Mouse (Mus musculus) induced T-regulatory cell, adult 2 months (primary cell): ENCODE measurements at regions not wholly inside any gene's neighbourhood (a gene's known extent, or its start where the extent isn't known, plus 50 kb on each side); places are given as distances from the start of the nearest gene placed in this dataset.

Experiments
- DNase-seq: peaks from one replicate; pipeline ENCODE4 v3.0.0-alpha.2; 2012; ENCODE audit warnings: low read depth

DNA sequence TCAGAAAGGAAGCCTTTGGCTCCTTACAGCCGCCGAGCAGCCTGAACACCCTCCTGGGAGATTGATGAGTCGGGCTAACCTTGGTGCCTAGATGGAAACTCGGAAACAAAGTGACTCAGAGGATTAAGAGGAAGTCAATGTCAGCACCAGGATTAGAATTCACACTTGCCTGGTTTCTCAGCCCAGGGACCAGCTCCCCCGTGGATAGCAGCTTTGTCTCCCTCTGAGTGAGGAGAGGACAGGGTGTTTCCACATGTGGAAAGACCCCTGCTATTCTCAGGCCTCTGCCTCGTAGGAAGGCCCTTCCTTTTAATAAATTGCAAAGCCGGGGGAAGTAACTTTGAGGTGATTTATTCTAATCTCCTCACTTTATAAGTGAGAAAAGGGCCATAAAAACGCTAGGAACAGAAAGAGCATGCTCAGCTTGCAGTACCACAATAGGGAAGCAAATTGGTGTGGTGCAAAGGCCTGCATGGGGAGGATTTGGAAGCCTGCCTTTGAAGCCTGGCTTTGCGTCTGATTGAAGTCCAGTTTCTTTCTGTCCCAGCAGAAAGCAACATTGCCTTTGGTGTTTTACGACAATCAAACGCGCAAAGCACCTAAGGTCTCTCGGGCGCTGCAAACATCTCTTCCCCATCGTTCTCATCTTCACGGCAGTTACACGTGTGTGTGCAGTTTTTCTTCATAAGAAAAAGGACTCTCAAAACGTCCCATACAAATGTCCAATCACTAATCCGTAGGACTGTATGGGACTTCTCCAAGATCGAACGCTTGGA lies 242.8 kb downstream of the Ndfip2 start:
- DNase-seq, result no peak

DNA sequence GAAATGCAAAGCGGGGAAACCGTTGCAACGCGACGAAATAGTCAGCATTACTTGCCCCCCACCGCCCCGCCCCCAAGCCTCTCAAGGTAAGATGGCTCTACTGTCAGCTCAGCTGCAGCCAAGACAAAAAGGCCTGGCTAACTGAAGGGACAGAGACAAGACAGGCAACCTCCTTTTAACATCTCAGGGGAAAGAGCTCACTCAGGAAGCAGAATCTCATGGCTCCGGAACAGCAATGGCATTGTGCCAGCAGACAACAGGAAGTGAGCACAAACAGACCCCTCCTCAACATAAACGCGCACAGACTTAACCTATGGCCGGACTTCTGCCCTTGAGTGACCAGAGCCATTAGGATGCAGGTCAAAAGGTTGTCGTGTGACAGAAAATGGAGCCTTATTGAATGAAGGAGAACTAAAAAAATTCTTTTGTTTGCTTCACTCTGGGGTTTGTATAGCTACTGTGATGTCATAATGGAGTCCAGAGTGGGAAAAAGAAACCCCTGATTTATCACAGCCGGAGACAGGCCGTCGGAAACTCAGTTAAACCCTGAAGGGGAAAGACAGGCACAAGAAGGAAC lies 241.0 kb downstream of the Ndfip2 start:
- peak; percentile 4 for DNase-seq

DNA sequence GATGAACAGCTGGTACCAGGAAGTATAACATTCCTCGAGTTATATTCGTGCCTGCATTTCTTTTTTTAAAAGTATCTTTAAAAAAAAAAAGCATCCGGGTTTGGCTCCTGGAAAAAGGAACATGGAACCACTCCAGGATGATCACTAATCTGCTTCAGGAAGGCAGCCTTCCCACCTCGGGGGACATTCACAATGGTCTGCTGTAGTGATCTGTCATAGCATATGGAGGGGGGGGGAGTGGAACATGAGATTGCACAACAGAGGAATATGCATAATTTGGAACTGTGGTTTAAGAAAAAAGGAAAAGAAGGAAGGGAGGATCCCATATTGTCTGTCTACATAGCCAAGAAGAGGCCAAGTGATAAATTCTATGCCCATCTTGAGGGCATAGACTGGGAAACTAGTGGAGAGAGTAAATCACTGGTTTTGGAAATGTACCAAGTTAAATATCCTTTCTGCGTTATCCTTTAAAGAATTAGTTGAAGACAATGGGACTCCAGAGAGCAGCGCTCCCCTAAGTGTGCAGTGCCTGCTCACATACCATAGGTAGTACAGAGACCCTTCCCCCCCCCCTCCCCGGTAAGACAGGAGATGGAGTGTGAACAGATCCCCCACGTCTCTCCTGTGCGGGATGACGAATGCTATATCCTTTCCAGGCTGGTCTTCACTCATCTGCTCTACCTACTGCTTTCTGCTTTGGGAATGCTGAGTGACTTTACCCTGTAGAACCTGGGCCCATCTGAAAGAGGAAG lies 240.0 kb downstream of the Ndfip2 start:
- DNase-seq, result no peak

DNA sequence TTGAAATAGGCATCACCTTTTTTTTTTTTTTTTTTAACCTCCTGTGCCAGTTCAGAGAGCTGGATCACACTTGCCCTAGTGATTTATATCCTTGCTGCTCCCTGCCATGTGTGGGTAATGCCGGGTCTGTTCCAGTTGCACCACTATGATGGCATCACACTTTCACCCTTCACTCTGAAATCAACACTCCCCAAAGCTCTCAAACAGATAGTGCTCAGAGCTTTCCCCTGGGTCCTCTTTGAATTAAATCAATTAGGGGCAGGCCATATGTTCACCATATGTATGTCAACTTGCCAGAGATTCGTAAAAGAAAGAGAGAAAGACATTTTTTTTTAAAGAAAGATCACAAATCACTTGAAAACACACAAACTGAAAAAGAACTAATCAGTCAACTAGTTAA lies 236.8 kb downstream of the Ndfip2 start:
- DNase-seq, result no peak

GRCm38 (mm10) chr14:105494415-105494814 lies 236.0 kb downstream of the Ndfip2 start:
- DNase-seq, result no peak

GRCm38 (mm10) chr14:105490158-105490557 lies 231.8 kb downstream of the Ndfip2 start:
- DNase-seq, result no peak

DNA sequence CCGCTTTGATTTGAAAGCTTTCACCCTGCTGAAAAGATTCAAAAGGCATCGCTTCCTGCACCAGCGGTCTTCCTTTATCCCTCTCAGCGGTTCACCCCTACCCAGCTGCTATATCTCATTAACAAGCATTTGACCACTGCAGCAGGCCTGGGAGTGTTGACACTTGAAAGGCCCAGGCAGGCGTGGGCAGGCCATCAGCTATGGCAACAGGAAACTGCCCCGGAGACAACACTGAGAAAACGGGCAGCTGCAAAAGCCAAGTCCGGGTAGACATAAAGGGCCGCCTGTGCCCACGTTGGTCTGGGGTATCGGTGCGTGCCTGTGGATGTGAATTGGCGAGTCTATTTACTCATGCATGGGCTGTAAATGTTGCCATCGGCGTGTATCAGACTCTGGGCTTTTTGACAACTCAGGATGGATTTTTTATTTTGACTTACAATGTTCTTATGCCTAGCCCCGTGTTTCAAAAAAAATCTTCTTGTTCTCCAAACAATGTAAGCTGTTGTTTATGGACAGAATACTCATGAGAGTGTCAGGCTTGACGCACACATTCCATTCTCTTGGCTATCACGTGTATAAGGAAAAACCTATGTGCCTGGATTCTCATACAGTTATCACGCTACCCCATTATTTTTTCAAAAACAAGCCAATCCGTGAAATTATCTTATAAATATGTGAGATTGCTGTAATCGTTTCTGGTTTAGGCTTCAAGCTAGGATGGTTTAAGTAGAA lies 225.1 kb downstream of the Ndfip2 start:
- DNase-seq, result no peak

GRCm38 (mm10) chr14:105482644-105483351 lies 224.4 kb downstream of the Ndfip2 start:
- peak; percentile 10 for DNase-seq

- no peak for DNase-seq
Measured at GRCm38 (mm10) chr14:105480048-105480447, 221.7 kb downstream of the Ndfip2 start.

GRCm38 (mm10) chr14:105474991-105475553 lies 216.7 kb downstream of the Ndfip2 start:
- no peak for DNase-seq

DNA sequence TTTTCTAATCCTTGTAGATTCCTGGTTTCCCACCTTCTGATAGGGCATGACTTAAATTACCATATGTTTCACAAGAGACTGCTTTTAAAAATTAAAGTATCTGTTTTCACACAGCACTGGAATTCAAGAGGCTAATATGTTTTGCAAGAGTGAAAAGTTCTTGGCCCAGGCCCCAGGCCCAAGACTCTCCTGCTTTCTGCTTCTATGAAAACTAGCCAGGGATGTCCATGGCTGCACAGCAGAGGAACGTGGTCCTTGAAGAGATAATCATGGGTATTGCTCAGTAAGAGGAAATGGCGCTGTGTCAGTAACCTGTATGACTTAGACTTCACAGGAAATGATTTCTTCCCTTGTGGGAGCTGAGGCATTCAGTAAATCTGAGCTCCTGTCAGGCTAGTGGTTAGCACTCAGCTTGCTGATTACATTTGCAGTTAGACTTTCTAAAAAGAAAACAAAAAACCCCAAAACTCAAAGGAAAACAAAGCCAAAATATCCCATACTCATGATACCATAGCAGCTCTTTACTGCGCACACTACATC lies 190.6 kb downstream of the Ndfip2 start:
- DNase-seq, result no peak

GRCm38 (mm10) chr14:105447088-105447487 lies 188.7 kb downstream of the Ndfip2 start:
- DNase-seq, result no peak

- no peak for DNase-seq
Measured at GRCm38 (mm10) chr14:105435343-105435742, 177.0 kb downstream of the Ndfip2 start.

DNA sequence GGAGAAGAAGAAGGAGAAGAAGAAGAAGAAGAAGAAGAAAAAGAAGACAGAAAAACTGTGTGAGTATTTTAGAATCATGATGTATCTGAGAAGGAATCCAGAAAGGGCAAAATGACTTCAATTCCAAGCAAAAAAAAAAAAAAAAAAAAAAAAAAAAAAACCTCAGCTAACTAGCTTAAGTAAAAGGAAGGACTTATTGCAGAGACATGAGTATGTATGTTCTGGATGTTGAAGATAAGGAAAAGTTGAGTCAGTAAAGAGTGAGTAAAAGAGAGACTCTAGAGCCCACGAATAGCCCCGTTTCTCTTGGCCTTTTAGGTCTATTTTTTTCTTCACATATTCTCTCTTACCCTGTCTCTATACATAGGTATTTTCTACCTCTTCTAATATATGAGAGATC lies 175.1 kb downstream of the Ndfip2 start:
- DNase-seq, result no peak

DNA sequence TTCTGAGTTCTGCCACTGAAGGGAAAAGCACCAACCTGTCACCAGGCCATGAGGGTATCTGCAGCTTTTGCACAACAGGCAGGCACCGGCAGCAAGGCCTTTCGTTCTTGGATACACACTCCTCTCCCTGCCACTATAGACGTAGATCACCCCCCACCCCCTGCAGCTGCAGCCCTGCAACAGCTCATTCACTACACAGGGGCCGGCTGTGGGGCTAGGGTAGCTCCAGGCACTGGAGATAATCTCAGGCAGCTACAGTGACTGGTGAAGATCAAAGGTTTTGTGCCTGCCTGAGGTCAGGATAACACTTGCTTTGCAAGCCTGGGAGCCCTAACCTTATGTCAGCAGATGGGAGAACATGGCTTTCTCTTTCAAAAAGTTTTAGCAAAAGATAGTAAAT lies 174.3 kb downstream of the Ndfip2 start:
- DNase-seq, result no peak

- DNase-seq, result no peak
Measured at GRCm38 (mm10) chr14:105431584-105431983, 173.2 kb downstream of the Ndfip2 start.

- DNase-seq, result no peak
Measured at GRCm38 (mm10) chr14:105429664-105430257, 171.4 kb downstream of the Ndfip2 start.

GRCm38 (mm10) chr14:105427474-105427901 lies 169.1 kb downstream of the Ndfip2 start:
- DNase-seq, result no peak

- no peak for DNase-seq
Measured at GRCm38 (mm10) chr14:105426597-105427334, 168.4 kb downstream of the Ndfip2 start.

DNA sequence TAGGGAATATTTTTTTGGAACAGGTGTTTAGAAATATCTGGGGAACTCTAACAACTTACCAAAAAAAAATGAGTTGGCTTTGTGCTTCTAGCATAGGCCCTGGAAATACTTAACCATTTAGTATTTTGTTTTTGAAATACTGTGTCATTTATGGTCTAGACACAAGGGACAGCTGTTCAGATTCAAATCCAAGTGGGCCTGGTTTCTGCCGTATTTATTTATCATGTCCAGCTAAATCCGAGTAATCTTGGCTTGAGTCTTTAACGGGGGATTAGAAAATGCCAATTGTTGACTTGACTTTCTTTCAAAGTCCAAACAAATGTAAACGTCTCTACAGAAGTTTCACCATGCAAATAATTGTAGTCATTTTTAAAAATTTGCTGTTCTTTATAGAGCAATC lies 159.6 kb downstream of the Ndfip2 start:
- DNase-seq, result no peak
